Mouse (Mus musculus) megakaryocyte, adult 5-6 weeks (primary cell): ENCODE results near the gene Ppp2r3a. TPM values are rescaled to one million over a fixed set of nuclear protein-coding genes. Genes with fewer than 3 reads are reported as not detected.

Experiments used
- ATAC-seq: 2 replicates; pipeline ENCODE4 v1.8.0; 2016; ENCODE audit warnings: mild to moderate bottlenecking, inconsistent platforms; ENCODE audit not compliant: poor library complexity, severe bottlenecking
- total RNA-seq, 2 experiments: library from RNA; stranded (forward) in 1 of 2; stranded (reverse) in 1 of 2; fragments of 153-499, 151-499 nt in 1 of 2; fragments of 221-1000, 200-1000 nt in 1 of 2; gene quantifications; 2 replicates each; pipeline versions ENCODE4 v1.2.3 to v1.2.4; 2015 to 2017

Gene Ppp2r3a
- 5.6 and 7.3 TPM in 2 replicates for total RNA-seq (2015)
- 3.5 and 10.9 TPM in 2 replicates for total RNA-seq (2017)

GRCm38 (mm10) chr9:101251644-101252337 is at the start of gene Ppp2r3a:
Ppp2r3a (minus strand) TSS chr9:101251795.
- ATAC-seq = peak; percentile 92

GRCm38 (mm10) chr9:101300441-101300935 is 48.9 kb upstream of the Ppp2r3a start:
- no peak for ATAC-seq

- ATAC-seq = no peak
These were observed 40.4 kb upstream of the Ppp2r3a start for GRCm38 (mm10) chr9:101291676-101292660.

GRCm38 (mm10) chr9:101290876-101291275 is 39.3 kb upstream of the Ppp2r3a start:
- ATAC-seq = no peak

GRCm38 (mm10) chr9:101289750-101290149 is 38.2 kb upstream of the Ppp2r3a start:
- no peak for ATAC-seq

- ATAC-seq = no peak
These were observed 37.5 kb upstream of the Ppp2r3a start for GRCm38 (mm10) chr9:101288901-101289647.

GRCm38 (mm10) chr9:101286766-101287165 is 35.2 kb upstream of the Ppp2r3a start:
- ATAC-seq = no peak

GRCm38 (mm10) chr9:101284049-101284448 is 32.5 kb upstream of the Ppp2r3a start:
- no peak for ATAC-seq

- no peak for ATAC-seq
These were observed 31.1 kb upstream of the Ppp2r3a start for GRCm38 (mm10) chr9:101282651-101283050.

- ATAC-seq = no peak
These were observed 30.3 kb upstream of the Ppp2r3a start for GRCm38 (mm10) chr9:101281906-101282305.

- no peak for ATAC-seq
These were observed 29.7 kb upstream of the Ppp2r3a start for GRCm38 (mm10) chr9:101281326-101281725.

- no peak for ATAC-seq
These were observed 29.3 kb upstream of the Ppp2r3a start for GRCm38 (mm10) chr9:101280867-101281266.

- ATAC-seq = no peak
These were observed 28.6 kb upstream of the Ppp2r3a start for GRCm38 (mm10) chr9:101280211-101280610.

- no peak for ATAC-seq
These were observed 21.1 kb upstream of the Ppp2r3a start for GRCm38 (mm10) chr9:101272715-101273114.

GRCm38 (mm10) chr9:101270020-101270419 is 18.4 kb upstream of the Ppp2r3a start:
- ATAC-seq = no peak

GRCm38 (mm10) chr9:101266043-101266442 is 14.4 kb upstream of the Ppp2r3a start:
- no peak for ATAC-seq

- ATAC-seq = no peak
These were observed 14.0 kb upstream of the Ppp2r3a start for GRCm38 (mm10) chr9:101265546-101265945.

- ATAC-seq = no peak
These were observed 11.2 kb upstream of the Ppp2r3a start for GRCm38 (mm10) chr9:101262815-101263214.

- ATAC-seq = no peak
These were observed 10.5 kb upstream of the Ppp2r3a start for GRCm38 (mm10) chr9:101261989-101262571.

- ATAC-seq = no peak
These were observed 9.8 kb upstream of the Ppp2r3a start for GRCm38 (mm10) chr9:101261443-101261842.
